Mouse (Mus musculus) liver, adult (tissue): ENCODE data around the gene Eif4b.

Source experiments
- GATA4 ChIP-seq: IDR thresholded peaks from 2 replicates; pipeline ENCODE4 v1.6.1; 2014; ENCODE audit warnings: mild to moderate bottlenecking, low read length; ENCODE audit not compliant: insufficient replicate concordance

Eif4b gene

DNA sequence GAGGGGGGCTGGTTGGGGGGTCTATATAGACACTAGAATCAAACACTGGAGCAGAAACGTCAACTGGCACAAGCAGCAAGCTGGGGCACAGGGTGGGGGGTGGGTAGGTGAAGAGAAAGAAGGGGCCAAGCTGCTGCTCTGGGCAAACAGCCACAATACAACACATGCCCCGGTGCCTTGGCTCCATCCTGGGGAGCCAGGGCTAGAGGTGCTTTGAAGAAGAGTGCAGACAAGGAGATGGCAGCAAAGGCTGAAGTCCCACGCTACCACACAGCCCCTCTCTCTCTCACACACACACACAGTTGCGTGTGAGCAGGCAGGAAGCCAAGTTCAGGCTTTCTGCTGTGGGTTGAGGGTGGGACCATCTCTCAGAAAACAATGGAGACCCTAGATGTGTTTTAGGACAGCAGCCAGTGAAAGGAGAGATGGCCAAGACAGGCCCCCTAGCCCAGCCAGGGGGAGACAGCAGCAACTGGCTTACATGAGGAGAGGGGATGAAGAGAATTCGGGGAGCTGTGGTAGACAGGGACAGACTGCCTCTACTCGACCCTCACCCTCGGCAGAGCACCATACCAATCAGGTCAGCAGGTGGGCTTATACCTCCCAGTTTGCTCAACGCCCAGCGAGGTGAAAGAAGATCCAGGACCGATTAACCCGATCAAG, 43.3 kb downstream of the Eif4b start:
- no peak for TF ChIP-seq GATA4

DNA sequence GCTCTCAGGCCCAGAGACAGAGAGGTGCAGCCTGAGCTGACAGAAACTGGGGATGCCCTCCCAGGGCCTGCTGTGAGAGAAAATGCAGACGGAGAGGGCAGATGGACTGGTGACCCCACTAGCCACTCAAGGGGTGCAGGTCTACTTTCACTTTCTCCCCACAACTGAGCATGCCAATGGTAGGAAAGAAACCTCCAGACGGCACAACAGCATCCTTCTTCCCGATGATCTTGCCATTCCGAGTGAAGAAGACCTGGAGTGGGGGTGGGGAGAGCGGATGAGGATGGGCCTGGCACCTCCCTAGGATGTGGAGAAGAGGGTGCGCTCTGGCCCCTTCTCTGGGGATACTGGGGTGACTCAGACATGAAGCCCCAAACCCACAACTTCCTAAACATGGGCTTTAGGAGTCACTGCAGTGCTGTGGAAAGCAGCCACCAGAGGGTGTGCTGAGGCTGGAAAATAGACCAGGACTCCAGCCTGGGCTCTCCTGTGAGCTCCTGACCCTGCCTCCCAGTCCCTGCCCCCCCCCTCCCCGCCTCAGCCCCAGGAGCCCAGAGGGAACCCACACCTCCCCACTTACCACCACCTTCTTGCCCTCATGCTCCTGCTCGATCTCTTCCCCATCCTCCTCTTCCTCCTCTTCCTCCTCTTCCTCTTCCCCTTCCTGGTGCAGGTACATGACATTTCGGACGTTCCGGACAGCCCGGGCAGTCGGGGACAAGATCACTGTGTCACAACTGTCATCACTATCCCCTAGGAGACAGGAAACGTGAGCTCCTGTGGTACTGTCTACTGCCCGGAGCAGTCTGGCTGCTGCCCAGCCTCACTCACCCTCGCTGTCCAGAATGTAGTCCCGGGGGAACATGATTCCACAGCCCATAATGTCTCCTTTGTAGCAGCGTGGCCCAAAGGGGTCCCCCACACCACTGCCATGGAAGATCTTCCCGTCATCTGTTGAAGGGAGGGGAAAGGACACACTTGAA, 44.2 kb downstream of the Eif4b start:
- no peak for TF ChIP-seq GATA4

DNA sequence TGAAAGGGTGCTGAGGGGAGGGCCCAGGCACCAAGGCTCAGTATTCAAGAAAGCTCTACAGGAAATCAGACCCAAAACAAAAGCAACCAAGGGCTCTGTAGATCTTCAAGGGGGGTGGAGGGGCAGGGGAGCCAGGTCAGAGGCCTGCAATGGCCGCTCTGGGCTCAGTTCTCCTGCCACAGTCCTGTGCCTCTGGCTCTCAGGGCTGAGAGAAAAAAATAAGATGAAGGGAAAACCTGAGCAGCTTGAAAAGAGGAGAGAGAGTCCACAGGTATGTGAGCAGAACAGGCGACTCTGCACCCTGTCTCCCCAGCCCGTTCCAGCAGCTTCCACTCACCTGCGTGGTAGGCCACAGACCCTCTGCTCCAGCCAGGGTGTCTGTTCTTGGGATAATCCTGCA, 45.0 kb downstream of the Eif4b start:
- TF ChIP-seq GATA4, result no peak

DNA sequence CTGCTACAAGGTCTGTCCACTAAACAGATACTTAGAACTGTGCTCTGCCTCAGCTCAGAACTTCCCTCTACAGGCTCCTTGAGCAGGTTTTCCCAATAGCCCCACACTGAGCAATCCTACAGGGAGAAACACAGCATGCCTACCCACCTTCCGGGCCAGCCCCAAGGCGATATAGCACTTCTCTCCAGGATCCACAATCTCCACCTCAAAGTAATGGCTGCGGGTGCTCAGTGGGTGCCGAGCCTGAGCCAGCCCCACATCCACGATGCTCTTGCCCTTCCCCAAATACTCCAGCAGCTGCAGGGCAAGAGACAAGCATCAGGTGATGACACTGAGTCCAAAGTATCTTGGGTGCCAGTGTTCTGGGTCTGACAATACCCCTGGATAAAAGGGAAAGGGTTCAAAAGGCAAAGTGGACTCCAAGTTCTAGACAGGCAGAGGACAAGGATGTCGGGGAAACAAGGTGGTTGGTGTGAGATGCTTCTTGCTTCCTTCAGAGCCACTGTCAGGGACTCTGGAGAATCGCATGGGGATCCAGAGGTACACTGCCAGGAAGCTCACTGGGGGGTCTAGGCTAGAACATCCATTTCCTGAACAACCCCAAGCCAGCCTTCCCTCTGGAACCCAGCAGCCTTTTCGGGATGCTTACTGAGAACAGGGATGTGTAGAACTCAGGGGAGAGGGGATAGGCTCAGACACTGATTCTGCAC, 45.7 kb downstream of the Eif4b start:
- no peak for TF ChIP-seq GATA4

DNA sequence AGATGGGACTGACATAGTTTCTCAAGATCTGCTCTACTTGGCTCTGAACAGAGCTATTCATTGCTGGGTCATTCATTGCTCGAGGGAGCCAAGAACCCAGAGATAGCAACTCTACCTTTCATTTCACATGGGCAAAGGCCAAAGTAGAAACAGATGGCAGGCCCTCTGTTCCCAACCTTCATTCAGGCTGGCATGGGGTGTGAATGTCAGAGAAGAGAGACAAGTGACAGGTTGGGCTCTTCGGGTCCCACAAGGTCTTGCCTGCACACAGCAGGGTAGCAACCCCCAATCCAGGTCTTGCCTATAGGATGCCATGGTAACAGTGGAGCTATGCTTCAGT, 46.2 kb downstream of the Eif4b start:
- peak; percentile 48; the same call in 1 of the 2 replicates for TF ChIP-seq GATA4

GRCm38 (mm10) chr15:102120530-102120929, 47.0 kb downstream of the Eif4b start:
- no peak for TF ChIP-seq GATA4

DNA sequence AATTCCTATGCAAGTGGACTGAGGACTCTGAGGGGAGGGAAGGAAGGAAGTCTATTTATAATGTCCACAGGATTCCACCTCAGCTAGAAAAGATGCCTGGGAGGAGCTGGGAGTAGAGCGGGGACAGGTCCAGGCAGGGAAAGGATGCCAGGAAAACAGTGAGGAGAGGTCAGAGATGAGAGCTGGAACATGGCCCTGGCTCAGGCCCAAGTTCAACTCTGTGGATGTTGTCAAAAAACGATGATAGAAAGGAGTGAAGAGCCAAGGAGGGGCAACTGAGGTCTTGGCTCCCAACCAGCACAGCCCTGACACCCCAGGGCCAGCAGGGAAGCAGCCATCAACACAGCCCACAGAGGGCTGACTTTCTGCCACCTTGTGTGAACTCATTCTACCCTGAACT, 52.7 kb downstream of the Eif4b start:
- no peak for TF ChIP-seq GATA4

- no peak for TF ChIP-seq GATA4
Measured at GRCm38 (mm10) chr15:102133314-102133713, 59.7 kb downstream of the Eif4b start.

- TF ChIP-seq GATA4, result no peak
Measured at GRCm38 (mm10) chr15:102134709-102135108, 61.1 kb downstream of the Eif4b start.

DNA sequence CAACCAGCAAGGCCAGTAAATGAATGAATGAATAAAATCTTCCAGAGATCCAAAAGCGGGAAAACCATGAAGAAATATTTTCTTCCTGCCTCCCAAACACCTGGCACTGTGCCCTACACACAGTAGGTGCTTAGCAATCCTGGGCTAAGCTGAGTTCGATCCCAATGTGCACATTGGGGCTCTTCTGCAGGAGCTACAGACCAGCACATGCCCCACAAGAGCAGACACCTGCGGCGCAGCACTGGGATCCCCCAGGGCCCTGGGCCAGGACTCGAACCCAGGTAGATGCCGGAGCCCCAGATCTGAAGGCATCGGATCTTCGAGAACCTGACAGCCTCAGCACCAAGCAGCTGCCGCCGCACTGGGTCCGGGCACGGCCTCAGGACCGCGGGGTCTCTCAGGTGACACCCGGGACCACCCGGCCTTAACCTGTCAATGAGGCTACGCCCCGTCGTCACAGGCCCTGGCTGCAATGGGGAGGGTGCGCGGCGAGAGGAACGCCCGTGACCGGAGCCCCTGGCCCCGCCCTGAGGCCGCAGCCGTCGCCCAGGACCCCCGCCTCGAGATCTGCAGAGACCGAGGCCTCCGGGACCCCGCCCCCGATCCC, 62.1 kb downstream of the Eif4b start:
- no peak for TF ChIP-seq GATA4

- TF ChIP-seq GATA4, result no peak
Measured at GRCm38 (mm10) chr15:102136129-102136758, 62.7 kb downstream of the Eif4b start, which contains the start of gene Spryd3. Gene Spryd3 (minus strand): TSS chr15:102136234.

GRCm38 (mm10) chr15:102141120-102141519, 67.5 kb downstream of the Eif4b start:
- no peak for TF ChIP-seq GATA4

- no peak for TF ChIP-seq GATA4
Measured at GRCm38 (mm10) chr15:102142914-102143912, 69.6 kb downstream of the Eif4b start.
